Mouse (Mus musculus): ENCODE results near the gene Ccr7.

Gene Ccr7

DNA sequence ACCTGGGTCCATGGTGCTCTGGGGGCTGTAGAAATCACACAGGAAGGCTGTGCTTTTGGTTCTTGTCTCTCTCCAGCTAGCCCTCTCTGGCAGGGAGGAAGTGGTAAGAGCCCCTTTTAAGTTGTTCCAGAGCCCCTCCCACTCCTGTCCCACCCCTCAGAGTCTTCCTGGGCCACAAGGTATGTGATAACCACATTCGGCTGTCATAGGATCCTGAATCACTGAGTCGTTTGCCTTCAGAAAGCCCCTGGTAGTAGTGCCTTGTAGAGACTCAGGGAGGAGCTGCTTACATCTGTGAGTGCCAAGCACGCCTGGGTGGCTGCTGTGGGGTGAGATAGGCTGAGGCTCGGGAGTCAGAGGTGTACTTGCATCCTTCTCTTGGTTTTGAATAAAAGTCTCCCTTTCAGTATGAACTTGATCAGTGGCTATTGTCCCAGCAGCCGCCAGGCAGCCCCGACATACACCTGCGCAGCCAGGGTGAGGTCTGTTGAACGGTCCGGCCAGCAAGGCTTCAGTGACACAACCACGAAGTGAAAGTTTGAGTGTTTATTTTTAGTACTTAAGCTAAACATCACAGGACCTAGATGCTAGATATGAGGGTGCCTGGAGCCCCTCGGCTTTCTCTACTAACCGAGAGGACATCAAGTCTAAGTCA, at the start of gene Ccr7:
Gene Ccr7 (minus strand): TSS at position 91 of the 655 bp plus-strand sequence.
- no peak for DNase-seq

- DNase-seq = peak; percentile 12
These were observed 34.3 kb upstream of the Ccr7 start for GRCm38 (mm10) chr11:99189154-99189582.

- DNase-seq = no peak
These were observed 32.5 kb upstream of the Ccr7 start for GRCm38 (mm10) chr11:99187348-99187747.

GRCm38 (mm10) chr11:99186836-99187235, 32.0 kb upstream of the Ccr7 start:
- DNase-seq = no peak

- DNase-seq = no peak
These were observed 27.7 kb upstream of the Ccr7 start for GRCm38 (mm10) chr11:99182575-99182974.

- DNase-seq = no peak
These were observed 25.2 kb upstream of the Ccr7 start for GRCm38 (mm10) chr11:99180071-99180470.

- no peak for DNase-seq
These were observed 23.0 kb upstream of the Ccr7 start for GRCm38 (mm10) chr11:99177925-99178198.

GRCm38 (mm10) chr11:99177054-99177924, 22.4 kb upstream of the Ccr7 start:
- DNase-seq = no peak

DNA sequence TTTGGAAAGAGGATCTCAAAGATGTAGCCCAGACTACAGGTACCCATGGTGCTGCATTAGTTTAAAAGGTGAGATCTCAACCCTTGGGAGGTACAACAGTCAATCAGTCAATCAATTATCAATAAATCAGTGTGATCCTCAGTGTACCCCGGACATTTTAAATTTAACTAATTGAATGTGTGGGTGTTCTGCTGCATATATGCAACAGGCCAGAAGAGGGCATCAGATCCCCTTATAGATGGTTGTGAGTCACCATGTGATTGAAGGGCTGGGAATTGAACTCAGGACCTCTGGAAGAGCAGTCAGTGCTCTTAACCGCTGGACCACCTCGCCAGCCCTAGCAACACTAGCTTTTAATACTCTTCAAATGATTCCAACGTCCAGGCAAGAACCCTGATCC, 17.1 kb upstream of the Ccr7 start:
- DNase-seq = no peak

DNA sequence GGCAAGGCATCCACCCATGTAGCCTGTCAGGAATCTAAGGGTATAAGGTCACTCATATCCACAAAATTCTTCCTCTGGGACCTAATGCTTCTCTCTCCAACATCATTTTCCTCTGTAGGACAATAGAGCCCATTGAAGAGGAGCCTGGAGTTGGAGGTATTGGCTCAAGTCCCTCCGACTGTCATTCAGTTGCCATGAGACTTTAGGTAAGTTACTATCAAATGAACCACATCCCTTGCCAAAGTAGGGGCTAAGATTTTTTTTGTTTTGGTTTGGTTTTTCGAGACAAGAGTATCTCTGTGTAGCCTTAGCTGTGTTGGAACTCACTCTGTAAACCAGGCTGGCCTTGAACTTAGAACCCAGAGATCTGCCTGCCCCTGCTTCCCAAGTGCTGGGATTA, 16.6 kb upstream of the Ccr7 start:
- no peak for DNase-seq

GRCm38 (mm10) chr11:99170547-99171267, 15.8 kb upstream of the Ccr7 start:
- no peak for DNase-seq

DNA sequence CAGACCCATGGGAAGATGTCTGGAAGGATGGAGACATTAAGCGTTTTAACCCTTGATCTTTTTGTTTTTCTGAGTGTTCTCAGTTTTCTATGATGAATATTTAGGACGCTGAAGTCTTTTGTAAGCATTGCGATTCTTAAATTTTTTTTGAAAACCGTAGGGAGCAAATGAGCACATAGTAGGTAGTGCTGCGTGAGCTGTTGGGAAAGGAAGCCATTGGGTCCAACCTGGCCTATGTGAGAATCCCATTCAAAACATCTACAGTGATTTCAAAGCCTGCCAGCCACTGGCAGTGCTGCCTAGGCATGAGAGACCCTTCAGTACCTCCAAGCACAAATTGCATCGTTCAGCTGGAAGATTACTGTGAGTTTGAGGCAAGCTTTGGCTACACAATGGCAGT, 15.1 kb upstream of the Ccr7 start:
- no peak for DNase-seq

GRCm38 (mm10) chr11:99169438-99169837, 14.6 kb upstream of the Ccr7 start:
- DNase-seq = no peak

DNA sequence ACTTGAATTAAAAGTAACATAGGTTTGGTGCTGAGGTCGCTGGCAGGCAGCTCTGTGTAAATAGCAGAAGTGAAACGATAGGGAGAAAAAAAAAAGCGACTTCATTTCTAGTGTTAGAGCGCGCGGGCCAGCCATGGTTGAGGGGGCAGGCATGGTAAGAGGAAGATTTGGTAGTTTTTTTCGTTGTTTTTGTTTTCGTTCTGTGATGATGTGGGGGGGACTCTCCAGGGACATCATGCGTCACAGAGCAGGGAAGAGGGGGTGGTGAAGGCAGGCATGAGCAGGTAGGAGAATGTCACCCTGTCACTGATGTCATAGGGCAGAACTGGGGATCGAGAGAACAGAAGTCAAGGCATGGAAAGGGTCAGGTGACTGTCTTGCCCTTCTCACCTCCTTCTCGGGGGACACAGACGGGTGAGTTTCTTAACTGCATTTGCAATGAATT, 13.2 kb upstream of the Ccr7 start:
- DNase-seq = no peak

- DNase-seq = no peak
These were observed 12.7 kb upstream of the Ccr7 start for GRCm38 (mm10) chr11:99167576-99167975.

DNA sequence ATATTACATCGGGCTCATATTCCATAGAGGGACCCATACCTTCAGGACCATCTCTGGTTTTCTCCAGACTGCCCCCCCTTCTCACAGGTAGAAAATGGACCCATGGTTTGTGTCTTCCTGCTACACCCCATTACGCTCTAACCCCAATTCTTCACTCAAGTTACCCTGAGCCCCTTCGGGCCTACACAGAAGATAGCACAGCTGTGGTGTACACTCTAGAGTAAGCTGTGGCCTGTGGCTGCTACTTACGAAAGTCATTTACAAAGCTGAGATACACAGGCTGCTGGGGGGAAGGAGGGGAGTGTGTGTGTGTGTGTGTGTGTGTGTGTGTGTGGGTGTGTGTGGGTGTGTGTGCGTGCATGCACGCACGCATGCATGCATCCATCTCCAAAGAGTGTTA, 11.4 kb upstream of the Ccr7 start:
- no peak for DNase-seq

DNA sequence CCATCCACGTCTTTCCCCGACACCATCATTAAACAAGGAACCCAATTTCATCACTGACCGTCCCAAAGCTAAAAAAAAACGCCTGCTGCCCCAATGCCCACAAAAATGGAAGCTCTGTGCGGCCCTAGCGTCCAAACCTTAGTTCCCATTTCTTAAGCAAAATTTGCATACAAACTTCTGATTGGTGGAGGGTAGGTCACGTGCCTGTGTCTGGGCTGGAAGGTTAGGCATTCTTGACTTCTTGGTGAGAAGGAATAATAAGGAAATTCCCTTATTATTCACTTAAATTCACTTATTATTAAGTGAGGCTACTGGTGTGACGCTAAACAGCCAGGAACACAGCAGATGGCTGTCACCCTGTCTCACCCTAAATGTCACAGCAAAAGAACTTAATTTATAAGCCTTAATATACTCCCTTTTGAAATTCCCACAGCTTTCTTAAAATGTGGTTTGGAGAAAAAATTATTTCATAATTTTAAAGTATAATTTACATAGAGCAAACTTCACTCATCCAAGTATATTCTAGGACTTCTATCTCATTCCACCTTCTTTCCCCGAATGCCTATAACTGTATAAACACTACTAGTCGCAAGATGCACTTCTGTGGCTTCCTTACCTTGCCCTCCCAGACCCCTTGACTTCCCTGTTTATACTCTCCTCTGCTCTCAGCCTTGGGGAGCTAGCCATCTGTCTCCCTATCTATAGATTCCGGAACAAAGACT, 10.3 kb upstream of the Ccr7 start:
- DNase-seq = no peak

DNA sequence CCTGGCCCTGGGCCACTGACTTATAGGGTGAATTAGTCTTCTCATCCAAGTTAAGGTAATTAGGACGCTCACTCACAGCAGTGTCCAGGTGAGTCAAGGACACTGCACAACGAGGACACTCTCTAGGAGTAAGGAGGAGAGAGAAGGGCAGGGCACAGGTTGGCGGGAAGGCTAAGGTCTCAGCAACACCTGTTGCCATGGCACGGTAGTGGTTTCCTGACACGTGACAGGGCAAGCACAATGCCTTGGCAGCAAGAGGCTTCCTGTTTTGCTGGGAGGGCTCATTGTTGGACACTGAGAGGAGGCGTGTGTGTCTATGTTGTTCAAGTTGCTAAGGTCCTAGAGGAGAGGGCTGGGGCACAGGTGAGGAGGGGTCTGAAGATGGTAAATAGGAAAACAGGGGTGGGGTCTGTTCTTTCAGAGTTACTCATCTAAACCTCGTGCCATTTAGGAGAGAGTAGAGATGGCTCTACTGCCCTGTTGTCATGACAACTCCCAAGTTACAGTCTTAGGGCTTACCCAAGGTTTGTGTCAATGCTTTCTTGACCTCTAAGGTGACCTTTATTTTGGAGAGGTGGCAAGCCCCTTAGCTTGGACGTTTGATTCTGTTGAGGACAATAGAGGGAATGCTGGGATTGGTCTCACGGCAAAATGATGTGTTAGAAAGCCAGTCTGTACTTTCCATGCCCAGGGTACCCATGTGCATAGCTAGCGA, 8.3 kb upstream of the Ccr7 start:
- no peak for DNase-seq

DNA sequence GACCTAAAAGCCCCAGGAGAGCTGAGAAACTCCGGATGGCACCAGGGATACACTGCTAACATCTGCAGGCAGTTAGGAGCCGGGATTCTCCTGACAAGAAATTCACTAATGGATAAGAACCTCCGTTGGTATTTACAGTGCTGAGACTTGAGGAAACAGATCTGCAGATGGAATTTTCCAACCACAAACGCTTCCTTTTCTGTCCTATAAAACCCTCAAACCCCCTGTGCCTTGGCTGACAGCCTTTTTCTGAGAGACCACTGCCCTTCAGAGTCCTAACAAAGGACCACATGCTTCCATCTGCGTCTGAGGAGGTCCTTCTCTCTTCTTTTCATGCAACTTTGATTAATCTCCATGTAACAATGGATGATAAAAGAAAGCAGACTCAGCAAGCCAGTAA, 6.8 kb upstream of the Ccr7 start:
- DNase-seq = no peak

DNA sequence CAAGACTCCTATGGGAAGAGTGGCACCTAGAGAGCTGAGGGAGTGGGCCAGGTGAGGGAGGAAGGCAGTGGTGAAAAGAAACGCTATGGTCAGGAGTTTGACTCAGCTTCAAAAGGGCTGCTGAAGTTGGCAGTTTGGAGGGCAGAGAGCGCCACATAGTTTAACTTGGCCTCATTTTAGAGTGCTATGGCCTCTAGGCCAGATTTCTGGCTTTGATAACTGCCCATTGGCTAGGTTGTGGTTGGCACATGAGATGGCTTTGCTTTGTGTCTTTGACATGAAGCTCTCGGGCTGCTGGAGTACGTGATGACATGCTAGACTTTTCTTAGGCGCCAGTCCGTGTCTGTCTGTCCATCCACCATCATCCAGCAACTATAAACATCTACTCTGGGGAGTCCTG, 5.4 kb upstream of the Ccr7 start:
- no peak for DNase-seq

- DNase-seq = no peak
These were observed 940 bp upstream of the Ccr7 start for GRCm38 (mm10) chr11:99155817-99156216.
